Mouse (Mus musculus) spleen, adult 12 weeks (tissue): Measurements from ENCODE around the gene 4930407I10Rik.

Source experiments
- DNase-seq: peaks from one replicate; pipeline ENCODE4 v3.0.0; 2022; ENCODE audit warnings: low spot score

The 4930407I10Rik gene

GRCm38 (mm10) chr15:82052544-82052943, 6.4 kb upstream of the 4930407I10Rik start:
- no peak for DNase-seq

DNA sequence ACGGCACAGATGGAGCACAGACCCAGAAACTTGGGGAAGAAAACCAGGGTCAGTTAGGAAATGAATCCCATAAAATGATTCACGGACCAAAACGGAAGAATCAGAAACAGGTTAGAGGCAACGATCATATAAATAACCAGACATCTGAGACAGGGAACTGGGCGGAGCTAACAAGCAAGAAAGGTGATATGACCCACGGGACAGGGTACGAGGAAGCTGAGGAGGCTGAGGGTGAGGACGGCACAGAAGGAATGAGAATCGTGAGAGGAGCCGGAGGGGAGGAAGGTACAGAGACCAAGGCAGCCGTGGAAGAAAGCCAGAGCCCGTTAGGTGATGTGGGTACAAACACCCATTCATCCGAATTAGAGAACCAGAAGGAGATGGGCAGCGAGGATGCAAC, 5.0 kb downstream of the 4930407I10Rik start:
- DNase-seq = no peak

- DNase-seq = no peak
These were observed 6.6 kb downstream of the 4930407I10Rik start for GRCm38 (mm10) chr15:82065511-82065910.

- DNase-seq = no peak
These were observed 10.9 kb downstream of the 4930407I10Rik start, which contains the start of gene Mei1 for GRCm38 (mm10) chr15:82069898-82070297. Gene Mei1 (plus strand): TSS chr15:82069996.

- no peak for DNase-seq
These were observed 13.0 kb downstream of the 4930407I10Rik start for GRCm38 (mm10) chr15:82071816-82072469.

DNA sequence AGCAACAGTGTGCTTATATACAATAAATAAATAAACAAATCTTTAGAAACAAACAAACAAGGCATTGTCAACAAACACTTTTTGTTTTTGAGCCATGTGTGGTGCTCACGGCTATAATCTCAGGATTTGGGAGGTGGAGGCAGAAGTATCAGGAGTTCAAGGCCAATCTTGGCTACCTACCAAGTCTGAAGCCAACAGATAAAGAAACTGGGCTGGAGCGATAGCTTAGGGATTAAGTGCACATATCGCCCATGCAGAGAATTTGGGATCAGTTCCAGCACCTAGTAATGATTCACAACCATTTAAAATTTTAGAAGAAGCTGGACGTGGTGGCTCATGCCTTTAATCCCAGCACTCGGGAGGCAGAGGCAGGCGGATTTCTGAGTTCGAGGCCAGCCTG, 14.5 kb downstream of the 4930407I10Rik start:
- DNase-seq = no peak

DNA sequence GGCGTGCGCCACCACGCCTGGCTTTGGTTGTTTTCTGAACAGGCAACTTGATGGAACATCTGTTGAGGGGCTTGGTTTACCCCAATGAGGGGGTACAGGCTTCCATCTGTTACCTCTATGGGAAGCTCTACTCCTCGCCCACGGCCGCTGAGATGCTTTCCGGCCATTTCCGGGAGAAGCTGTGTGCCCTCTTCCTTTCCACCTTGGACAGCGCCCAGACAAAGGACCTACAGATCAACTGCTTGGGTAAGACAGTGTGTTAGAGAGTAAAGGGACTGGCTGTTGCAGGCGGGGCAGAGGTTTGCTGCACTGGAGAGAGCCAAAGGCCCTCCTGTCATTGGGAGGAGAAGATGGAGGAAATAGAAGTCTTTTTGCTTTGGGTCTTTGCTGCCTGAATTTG, 20.9 kb downstream of the 4930407I10Rik start:
- no peak for DNase-seq

DNA sequence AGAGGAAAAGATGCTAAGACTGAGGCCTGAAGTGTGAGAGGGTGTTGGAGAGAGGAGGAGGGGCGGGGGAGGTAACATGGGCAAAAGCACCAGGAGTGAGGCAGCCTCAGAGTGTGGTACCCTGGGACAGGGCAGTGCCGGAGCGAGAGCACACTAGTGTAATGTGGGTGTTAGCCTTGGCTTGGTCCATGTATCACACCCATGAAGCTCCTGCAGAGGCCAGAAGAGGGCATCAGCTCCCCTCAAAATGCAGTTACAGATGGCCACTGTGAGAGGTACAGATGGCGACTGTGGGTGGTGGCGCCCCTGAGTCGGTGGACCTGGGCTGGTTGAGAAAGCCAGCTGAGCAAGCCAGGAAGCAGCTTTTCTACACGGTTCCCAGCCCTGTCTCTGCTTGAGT, 22.2 kb downstream of the 4930407I10Rik start:
- no peak for DNase-seq

GRCm38 (mm10) chr15:82085606-82086005, 26.7 kb downstream of the 4930407I10Rik start:
- DNase-seq = no peak

- no peak for DNase-seq
These were observed 27.2 kb downstream of the 4930407I10Rik start for GRCm38 (mm10) chr15:82086131-82086530.

GRCm38 (mm10) chr15:82087266-82087665, 28.3 kb downstream of the 4930407I10Rik start:
- no peak for DNase-seq

DNA sequence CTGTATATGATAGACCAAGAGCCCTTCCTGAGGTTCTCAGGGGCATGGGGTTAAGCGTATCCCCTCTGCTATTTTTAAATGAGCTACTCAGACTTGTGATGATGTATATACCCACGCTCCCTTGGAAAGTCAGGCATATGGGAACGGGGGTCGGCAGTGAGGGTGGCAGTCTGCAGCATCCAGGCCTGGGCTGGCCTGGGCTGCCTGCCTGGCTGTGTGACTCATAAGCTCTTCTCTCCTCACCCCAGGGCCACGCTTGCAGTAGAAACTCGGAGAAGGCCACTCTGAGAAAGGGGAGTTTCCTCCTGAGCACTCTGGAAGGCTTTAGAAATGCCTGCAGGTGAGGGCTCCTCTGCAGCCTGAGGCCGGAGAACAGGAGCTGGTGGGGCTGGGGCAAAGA, 32.1 kb downstream of the 4930407I10Rik start:
- no peak for DNase-seq

DNA sequence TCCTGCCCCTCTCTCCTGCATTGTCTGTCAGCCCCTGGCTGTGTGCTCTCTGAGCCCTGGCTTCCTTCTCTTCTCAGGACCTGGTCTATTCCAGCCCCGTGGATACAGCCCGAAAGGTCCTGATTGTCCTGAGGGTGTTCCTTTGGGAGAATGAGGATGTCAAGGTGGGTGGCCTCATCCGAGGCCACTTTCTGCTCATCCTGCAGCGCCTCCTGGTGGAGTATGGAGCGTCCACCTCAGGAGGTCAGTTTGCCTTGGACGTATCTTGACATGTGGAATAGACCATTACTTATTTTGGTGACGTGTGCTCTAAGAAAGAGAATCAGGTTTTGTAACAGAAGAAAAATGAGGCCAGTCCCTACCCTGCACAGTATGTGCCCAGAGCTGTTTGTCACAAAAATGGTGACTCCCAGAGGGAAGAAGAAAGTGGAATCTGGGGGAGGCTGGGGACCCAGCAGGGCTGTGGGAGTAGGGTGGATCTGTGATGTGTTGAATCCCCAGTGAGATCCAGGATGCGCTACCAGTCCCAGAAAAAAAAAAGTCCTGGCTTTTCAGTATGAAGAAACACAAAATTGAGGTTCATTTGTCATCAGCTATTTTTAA, 48.1 kb downstream of the 4930407I10Rik start:
- no peak for DNase-seq
